Mouse (Mus musculus): ENCODE measurements at regions not wholly inside any gene's neighbourhood (a gene's known extent, or its start where the extent isn't known, plus 50 kb on each side); places are given as distances from the start of the nearest gene placed in this dataset.
A peak's percentile ranks its signal among the peaks of the same experiment; 100 is the strongest.

DNA sequence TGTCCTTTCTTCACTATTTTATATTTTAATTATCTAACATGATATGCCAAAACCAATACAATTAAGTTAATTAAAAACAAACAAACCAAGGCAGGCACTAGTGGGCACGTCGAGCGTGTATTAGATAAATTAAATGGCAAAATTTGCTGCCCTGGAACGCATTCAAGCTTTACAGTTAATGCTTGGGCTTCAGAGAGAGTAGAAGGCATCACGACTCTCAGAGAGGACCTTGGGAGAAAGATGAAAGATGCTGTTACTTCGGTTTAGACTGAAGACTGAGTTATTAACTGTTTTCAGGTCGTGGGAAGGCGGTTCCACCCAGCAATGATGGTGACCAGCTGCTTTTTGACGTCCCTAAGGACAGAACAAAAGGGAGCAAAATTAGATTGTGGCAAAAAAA lies 71.7 kb upstream of the Boc start:
- no peak for DNase-seq

DNA sequence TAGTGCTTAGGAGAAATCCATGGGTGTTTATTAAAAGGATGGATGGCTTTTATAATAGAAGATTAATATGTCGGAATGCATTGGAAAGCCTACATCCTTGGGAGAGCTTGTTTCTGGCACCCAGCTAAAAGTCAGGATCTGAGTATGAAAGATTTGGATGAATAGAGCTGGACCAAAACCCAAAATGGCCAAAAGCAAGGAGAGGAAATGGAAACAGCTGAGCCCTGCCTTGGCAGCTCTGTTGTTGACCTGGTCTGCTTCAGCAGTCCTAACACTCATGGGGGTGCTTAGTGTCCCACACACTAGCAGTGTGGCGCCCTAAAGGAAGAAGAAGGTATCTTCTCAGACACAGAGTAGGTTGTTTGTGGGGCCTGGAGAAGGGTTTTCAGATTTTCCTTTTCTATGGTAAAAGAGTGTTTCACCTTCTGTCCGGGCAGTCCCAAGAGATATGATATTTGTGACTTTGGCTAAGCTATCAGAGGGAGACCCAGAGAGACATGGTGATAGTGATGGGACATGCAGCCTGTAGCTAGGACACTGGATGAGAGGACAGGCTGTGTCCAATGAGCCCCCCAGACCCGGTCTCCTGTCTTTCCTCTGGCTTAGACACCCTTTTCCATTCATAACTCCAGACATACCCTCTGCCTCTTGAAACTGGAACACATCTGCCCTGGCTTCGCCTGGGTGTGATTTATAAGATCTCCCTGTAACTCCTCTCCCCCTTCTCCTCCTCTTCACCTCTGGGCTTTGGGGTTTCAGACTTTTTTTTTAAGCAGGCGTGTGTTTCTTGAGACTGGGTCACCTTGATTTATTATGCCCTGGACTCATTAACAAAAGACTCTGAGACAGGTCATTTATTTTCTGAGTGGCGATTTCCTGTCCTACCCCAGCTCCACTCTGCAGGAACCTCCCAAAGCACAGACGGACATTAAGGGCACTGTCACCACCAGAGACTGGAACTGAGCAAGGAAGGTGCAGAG lies 70.9 kb upstream of the Boc start:
- DNase-seq: no peak

DNA sequence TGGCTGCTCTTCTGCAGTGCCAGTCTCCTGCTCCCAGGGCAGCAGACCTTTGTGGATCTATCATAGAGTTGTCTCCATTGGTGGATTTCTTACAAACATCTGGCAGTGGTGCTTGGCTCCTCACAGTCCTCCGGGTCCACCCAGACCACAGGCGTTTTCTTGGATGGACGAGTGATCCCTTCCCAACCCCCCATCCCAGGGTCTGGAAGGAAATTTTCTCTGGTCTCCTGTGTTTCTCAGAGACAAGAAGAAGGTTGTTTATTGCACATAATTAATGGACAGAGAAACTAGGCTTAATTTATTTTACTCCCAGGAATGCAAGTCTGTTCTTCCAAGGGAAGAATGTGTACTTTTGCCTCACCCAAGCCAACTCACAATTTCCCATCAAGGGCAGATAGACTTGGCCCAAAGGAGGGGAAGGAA lies 67.2 kb upstream of the Boc start:
- no peak for DNase-seq

DNA sequence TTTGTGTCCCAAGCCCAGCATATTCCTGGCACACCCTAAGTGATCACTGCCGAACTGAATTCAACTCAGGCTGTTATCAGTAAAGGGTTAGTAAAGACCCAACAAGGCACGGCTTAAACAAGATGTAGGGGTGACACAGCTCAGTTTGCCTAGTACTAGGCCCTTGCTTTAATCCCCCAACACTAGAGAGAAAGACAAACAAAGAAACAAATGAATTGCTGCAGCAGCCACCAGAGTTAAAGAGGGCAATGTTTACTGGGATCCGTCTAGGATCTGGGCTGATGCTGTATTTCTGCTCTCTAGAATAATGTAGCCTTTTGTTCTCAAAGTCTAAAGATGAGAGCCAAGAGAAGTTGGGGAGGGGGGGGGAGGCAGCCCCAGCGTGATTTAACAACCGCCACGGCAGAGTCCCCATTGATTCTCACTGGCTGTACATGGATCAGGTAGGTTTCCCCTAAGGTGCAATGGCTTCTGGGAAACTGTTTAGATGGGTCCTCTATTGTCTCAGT lies 66.5 kb upstream of the Boc start:
- DNase-seq: no peak

DNA sequence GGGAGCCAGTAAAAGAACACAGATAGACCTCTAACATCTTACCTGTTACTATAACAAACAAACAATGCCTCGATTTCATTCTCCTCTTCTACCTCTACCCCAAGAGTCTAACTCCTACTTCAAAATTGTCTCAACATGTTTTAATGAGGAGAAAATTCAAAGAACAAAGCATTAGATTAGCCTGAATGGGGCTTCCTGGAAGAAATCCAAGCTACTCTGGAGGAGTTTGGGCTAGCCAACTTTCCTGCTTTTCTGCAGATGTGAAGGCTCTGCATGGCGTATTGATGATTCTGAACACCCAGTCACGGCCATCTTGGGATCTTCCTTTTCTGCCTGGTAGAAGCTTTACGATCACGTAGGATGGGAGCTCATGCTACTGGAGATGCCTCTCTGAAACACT lies 62.9 kb upstream of the Boc start:
- DNase-seq: no peak

DNA sequence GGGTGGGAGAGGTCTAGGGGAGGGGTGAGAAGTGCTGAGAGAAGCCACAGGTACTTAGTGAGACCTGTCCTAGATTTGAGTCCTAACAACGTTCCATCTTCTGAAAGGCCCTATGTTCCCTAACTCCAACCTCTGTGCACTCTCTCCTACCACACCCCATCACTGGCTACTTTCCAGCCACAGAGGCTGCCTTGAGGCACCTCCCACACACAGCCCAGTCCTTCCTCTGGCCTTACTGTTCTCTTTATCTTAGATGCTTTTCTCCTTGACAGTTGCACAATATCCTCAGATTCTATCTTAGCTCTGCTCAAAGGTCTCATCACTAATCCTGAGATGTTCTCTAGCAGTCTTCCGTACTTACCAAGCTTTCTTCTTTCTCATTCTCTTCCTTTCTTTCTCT lies 61.8 kb upstream of the Boc start:
- peak; percentile 20 for DNase-seq

DNA sequence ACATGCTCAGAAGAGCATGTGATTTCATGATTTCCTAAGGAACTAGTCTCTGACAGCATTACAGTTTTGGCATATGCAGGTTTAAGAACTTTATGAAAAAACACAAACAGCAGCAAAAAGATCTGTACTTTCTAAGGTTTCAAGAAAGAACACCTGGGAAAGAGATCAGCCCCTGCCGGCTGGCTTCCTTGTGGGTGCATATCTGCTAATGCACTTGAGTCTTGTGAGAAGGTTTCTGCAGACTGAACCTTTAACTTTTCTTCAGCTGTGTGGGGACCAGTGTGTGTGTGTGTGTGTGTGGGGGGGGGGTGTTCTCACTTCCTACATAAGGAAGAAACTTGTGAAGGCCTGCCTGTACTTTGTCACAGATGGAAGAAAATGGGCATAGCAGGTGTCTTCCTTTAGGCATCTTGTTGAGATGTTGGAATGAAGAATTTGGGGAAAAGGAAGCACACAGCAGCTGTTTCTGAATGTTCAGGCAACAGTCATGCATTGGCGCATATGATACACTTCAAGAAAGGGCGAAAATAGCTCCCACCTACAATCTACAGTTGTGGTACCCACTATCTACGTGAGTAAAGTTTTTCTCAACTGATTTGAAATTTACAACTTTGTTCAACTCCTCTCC lies 60.9 kb upstream of the Boc start:
- DNase-seq: no peak

DNA sequence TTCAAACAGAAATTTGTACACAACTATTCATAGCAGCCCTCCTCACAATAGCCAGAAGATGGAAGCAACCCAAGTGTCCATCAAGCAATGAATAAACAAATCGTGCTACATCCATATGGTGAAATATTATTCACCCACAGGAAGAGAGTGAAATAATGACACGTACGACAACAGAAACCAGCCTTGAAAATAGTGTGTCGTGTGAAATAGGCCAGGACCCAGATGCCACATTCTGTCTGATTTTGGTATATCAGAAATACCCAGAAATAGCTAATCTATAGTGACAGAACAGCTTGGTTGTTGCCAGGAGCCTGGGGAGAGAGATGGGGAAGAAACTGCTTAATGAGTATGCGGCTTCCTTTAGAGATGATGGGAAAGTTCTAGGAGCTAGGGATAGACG lies 58.3 kb upstream of the Boc start:
- no peak for DNase-seq

DNA sequence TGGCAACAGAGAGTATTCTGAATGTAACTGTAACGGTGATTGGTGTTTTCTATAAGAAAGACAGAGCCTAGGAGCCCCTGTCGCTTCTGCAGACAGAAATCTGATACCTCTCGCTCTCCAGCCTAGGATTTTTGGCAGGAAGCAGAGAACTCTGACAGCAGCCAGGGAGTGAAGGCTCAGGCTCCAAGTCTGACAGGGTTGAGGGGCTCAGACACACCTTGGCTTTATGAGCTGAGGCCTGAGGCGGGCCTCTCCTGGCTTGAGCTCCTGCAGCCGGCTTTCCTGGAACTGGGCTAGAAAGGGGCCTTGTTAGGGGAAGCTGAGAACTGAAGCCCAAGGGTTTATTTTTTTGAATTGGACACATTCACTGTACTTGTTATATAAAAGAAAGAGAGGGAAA lies 57.7 kb upstream of the Boc start:
- DNase-seq: peak; percentile 15

DNA sequence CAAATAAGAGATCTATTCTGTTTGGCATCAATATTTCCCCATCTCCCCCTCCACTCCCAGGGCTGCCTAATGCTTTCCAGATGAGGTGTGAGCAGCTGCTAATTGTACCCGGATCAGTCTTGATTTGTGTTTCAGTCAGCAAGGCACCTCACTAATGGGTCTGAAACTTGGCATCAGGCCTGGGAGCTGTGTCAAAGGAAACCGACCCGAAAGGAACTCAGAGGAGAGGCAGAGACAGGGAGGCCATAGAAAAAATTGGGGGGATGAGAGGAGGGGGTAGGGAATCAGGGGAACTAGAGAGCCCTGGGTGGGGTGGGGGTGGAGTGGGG lies 57.1 kb upstream of the Boc start:
- DNase-seq: peak; percentile 37

DNA sequence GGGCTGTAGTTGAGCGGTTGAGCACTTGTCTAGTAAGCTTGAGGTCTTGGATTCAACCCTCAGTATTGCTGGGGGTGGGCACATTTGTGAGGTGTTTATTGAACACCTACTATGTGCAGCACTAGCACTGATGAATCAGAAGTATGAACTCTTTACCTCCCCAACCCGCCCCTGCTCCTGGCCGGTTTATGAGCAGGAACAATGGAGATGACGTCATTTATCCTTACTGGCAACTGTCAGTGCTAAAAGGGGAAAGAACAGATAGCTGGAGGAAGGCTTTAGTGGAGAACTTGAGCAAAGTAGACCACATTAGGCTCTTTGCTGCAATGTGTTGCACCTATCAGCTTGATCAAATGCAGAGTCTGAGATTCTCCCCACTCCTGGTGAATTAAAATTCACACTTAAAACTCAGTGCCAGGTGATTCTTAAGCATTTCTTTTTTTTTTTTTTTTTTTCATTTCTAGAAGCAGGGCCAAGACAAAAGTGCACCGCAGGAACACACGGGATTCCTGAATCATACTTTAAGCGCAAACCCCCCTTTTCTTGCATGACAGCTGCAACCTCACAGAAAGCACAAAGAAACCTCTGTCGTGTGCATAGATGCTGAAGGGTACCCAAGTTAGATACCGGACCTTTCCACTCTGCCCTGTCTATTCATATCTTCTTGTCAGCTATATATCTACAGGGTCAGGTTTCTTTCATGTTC lies 56.6 kb upstream of the Boc start:
- no peak for DNase-seq

DNA sequence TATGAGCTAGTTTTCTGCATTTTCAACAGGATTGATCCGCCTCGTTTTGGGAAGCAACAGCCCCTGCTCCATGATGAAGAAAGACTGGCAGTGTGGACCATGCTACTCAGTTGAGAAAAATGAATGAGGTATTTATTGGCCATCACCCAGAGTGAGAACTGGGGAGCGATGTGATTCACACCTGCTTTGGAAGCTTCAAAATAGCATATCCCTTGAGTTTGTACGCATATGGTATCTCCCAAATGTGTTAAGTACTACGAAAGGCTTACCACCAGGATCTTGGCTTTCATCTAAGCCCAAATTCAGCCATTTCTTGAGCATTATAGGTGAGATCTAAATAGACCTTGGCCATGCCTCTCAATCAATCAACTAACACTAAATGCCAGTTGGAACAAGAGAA lies 55.5 kb upstream of the Boc start:
- no peak for DNase-seq

DNA sequence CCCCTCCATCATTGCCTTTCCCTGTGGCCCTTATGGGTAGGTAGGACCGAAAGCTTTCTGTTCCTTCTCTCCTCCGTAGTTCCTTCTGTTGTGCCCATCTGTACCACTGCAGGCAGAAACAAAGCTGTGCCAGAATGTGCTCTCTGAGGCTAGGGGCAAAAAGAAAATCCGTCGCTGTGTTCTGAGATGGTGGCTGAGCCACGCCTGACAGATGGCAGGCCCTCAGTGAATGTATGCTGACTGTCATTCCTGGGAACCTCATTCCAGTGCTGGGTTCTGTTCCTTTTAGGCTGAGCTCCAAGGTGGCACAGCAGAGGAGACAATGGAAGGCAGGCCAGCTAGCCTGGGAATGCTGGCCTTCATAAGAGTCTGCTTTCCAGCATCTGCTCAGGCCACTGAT lies 54.0 kb upstream of the Boc start:
- no peak for DNase-seq

DNA sequence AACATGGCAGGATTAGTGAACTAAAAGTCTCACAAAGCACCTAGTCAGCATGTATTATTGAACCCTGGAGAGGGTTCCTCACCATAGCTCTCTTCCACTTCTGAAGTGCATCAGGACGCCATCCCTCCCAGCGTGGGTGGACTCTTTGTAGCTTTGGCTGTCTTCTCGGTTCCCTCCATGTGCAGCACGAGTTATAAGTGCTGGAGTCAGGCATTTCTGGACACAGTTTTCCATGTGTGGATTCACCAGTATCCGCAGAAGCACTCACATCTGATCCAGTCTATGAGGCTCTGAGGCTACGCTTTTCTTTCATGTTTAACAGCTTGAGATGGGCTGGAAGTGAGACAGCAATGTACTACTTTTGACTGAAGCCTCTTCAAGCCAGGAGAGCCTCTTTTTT lies 52.8 kb upstream of the Boc start:
- DNase-seq: no peak

DNA sequence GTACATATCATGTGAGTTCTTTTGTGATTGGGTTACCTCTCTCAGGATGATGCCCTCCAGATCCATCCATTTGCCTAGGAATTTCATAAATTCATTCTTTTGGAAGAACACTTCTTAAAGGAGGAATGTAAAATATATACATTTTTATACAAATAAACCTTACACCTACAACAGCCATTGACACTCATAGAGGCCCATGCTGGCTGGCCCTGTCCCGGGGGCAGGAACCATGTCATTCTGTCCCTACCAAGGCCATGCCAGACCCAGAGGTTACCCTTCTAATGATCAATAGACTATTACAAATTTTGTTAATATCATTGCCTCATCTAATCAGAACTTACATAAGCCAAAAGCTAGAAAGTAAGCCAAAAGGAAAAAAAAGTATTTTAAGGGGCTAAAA lies 49.9 kb upstream of the Boc start:
- no peak for DNase-seq

Data from adrenal gland, postnatal 14 days (tissue).